Mouse (Mus musculus) kidney, adult 10 weeks (tissue): ENCODE results near the gene Prrc2a. TPM values are rescaled to one million over a fixed set of nuclear protein-coding genes. Genes with fewer than 3 reads are reported as not detected.

Experiments used
- polyA plus RNA-seq: library from polyadenylated mRNA; stranded (reverse); fragments of 350-450 nt; fragmentation: Illumina TruSeq; extraction: RNeasy Lipid Tissue Mini Kit (QIAGEN cat#74804); gene quantifications from one replicate; pipeline ENCODE4 v1.2.3, GENCODE M21; 2014; ENCODE audit warnings: low read depth, low replicate concordance

Prrc2a gene
- polyA plus RNA-seq, 1 experiment from 2014 or later: 2.1 TPM

Other genes with a start within 250 kb of the Prrc2a start
- 25.6 TPM for gene Neu1, start 233.6 kb downstream of the Prrc2a start, polyA plus RNA-seq
- 17.9 TPM for gene Hspa1b, start 205.7 kb downstream of the Prrc2a start, polyA plus RNA-seq
- gene Gm20481, start 195.0 kb downstream of the Prrc2a start, polyA plus RNA-seq: not detected
- gene Hspa1a, start 192.7 kb downstream of the Prrc2a start, polyA plus RNA-seq: 8.4 TPM
- gene Hspa1l, start 192.2 kb downstream of the Prrc2a start, polyA plus RNA-seq: not detected
- 12.6 TPM for gene Lsm2, start 183.0 kb downstream of the Prrc2a start, polyA plus RNA-seq
- 5.7 TPM for gene Vars, start 163.9 kb downstream of the Prrc2a start, polyA plus RNA-seq
- gene Vwa7, start 148.3 kb downstream of the Prrc2a start, polyA plus RNA-seq: not detected
- gene Sapcd1, start 136.9 kb downstream of the Prrc2a start, polyA plus RNA-seq: not detected
- 1.1 TPM for gene Msh5, start 118.2 kb downstream of the Prrc2a start, polyA plus RNA-seq
- 25.4 TPM for gene Clic1, start 114.9 kb downstream of the Prrc2a start, polyA plus RNA-seq
- gene Ddah2, start 105.9 kb downstream of the Prrc2a start, polyA plus RNA-seq: 0.97 TPM
- gene Ly6g6c, start 99.5 kb downstream of the Prrc2a start, polyA plus RNA-seq: not detected
- gene Mpig6b, start 98.7 kb downstream of the Prrc2a start, polyA plus RNA-seq: 1.1 TPM
- not detected for gene Ly6g6e, start 88.0 kb downstream of the Prrc2a start, polyA plus RNA-seq
- gene Ly6g6d, start 86.8 kb downstream of the Prrc2a start, polyA plus RNA-seq: not detected
- not detected for gene Ly6g6f, start 79.3 kb downstream of the Prrc2a start, polyA plus RNA-seq
- gene Abhd16a, start 75.6 kb downstream of the Prrc2a start, polyA plus RNA-seq: 7.6 TPM
- gene Ly6g5c, start 56.6 kb downstream of the Prrc2a start, polyA plus RNA-seq: not detected
- gene Ly6g5b, start 49.5 kb downstream of the Prrc2a start, polyA plus RNA-seq: not detected
- gene Gpank1, start 43.4 kb downstream of the Prrc2a start, polyA plus RNA-seq: 0.85 TPM
- gene Csnk2b, start 42.8 kb downstream of the Prrc2a start, polyA plus RNA-seq: 187 TPM
- gene D17H6S53E, start 38.5 kb downstream of the Prrc2a start, polyA plus RNA-seq: 0.53 TPM
- gene Apom, start 32.8 kb downstream of the Prrc2a start, polyA plus RNA-seq: 4.8 TPM
- gene Bag6, start 29.7 kb downstream of the Prrc2a start, polyA plus RNA-seq: 3.9 TPM
- 2.3 TPM for gene Aif1, start 11.2 kb upstream of the Prrc2a start, polyA plus RNA-seq
- not detected for gene Lst1, start 23.5 kb upstream of the Prrc2a start, polyA plus RNA-seq
- not detected for gene Ltb, start 29.5 kb upstream of the Prrc2a start, polyA plus RNA-seq
- gene Tnf, start 37.1 kb upstream of the Prrc2a start, polyA plus RNA-seq: not detected
- gene Lta, start 40.5 kb upstream of the Prrc2a start, polyA plus RNA-seq: not detected
- not detected for gene Gm16181, start 55.9 kb upstream of the Prrc2a start, polyA plus RNA-seq
- gene Atp6v1g2, start 68.8 kb upstream of the Prrc2a start, polyA plus RNA-seq: 5.2 TPM
- gene Nfkbil1, start 70.9 kb upstream of the Prrc2a start, polyA plus RNA-seq: not detected
- 4.9 TPM for gene Ddx39b, start 76.8 kb upstream of the Prrc2a start, polyA plus RNA-seq
- 26.4 TPM for gene H2-D1, start 97.8 kb upstream of the Prrc2a start, polyA plus RNA-seq
- gene H2-Q1, start 155.5 kb upstream of the Prrc2a start, polyA plus RNA-seq: 0.28 TPM
- 4.2 TPM for gene H2-Q2, start 177.3 kb upstream of the Prrc2a start, polyA plus RNA-seq
- gene H2-Q4, start 214.7 kb upstream of the Prrc2a start, polyA plus RNA-seq: 13.7 TPM